Mouse (Mus musculus) liver, adult (tissue): ENCODE data around the gene Ccdc40.

Experiments used
- GATA4 ChIP-seq: IDR thresholded peaks from 2 replicates; pipeline ENCODE4 v1.6.1; 2014; ENCODE audit warnings: mild to moderate bottlenecking, low read length; ENCODE audit not compliant: insufficient replicate concordance

Ccdc40 gene

GRCm38 (mm10) chr11:119239480-119239879 lies 11.1 kb downstream of the Ccdc40 start:
- TF ChIP-seq GATA4 = no peak

- no peak for TF ChIP-seq GATA4
These were observed 20.6 kb downstream of the Ccdc40 start for GRCm38 (mm10) chr11:119249011-119249410.

- no peak for TF ChIP-seq GATA4
These were observed 22.6 kb downstream of the Ccdc40 start for GRCm38 (mm10) chr11:119250998-119251397.

GRCm38 (mm10) chr11:119252854-119253541 lies 24.6 kb downstream of the Ccdc40 start:
- no peak for TF ChIP-seq GATA4

GRCm38 (mm10) chr11:119258216-119258571 lies 29.8 kb downstream of the Ccdc40 start:
- TF ChIP-seq GATA4 = no peak

- no peak for TF ChIP-seq GATA4
These were observed 30.4 kb downstream of the Ccdc40 start for GRCm38 (mm10) chr11:119258572-119259322.

- TF ChIP-seq GATA4 = no peak
These were observed 31.6 kb downstream of the Ccdc40 start for GRCm38 (mm10) chr11:119259977-119260376.

- TF ChIP-seq GATA4 = no peak
These were observed 36.0 kb downstream of the Ccdc40 start for GRCm38 (mm10) chr11:119264413-119264812.

- TF ChIP-seq GATA4 = no peak
These were observed 37.4 kb downstream of the Ccdc40 start for GRCm38 (mm10) chr11:119265811-119266210.

GRCm38 (mm10) chr11:119267241-119267674 lies 38.9 kb downstream of the Ccdc40 start:
- no peak for TF ChIP-seq GATA4

- TF ChIP-seq GATA4 = peak; percentile 86; the same call in 1 of the 2 replicates
These were observed 39.6 kb downstream of the Ccdc40 start, which contains the start of gene Gaa for GRCm38 (mm10) chr11:119267768-119268556. TSS of gene Gaa (plus strand) at chr11:119267887.

- no peak for TF ChIP-seq GATA4
These were observed 40.3 kb downstream of the Ccdc40 start for GRCm38 (mm10) chr11:119268557-119269195.

GRCm38 (mm10) chr11:119273186-119273930 lies 45.0 kb downstream of the Ccdc40 start:
- TF ChIP-seq GATA4 = no peak

GRCm38 (mm10) chr11:119281030-119281429 lies 52.7 kb downstream of the Ccdc40 start:
- TF ChIP-seq GATA4 = no peak
